Mouse (Mus musculus): Measurements from ENCODE around the gene Mast1.

Gene Mast1

GRCm38 (mm10) chr8:84936962-84937546, at the start of gene Mast1:
TSS of gene Mast1 (minus strand) at chr8:84937359.
- DNase-seq (ENCODE audit: low spot score): peak; percentile 33

DNA sequence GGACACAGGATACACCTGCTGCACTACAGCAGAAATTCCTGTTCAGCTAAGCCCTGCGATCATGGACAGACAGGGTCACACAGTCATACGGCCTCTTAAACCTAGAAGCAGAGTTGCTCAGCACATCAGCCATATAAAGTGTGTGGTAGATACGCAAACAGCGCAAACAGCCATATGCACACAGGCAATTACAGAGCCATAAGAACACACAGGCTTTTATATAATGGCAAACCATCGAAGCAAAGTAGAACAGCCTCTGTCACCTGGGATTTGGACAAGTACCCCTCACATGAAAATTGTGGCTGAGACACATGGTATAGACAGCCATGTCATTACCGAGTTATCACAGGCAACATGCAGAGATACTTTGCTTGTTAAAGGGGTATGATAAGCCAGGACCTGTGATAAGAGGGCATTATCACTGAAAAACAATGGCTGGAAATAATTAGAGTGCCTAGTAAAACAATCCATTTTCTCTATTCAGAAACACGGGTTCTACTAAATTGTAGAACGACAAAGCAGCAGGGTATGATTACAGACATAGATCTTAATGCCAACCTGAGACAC, 49.3 kb upstream of the Mast1 start:
- DNase-seq (ENCODE audit: low spot score): no peak

DNA sequence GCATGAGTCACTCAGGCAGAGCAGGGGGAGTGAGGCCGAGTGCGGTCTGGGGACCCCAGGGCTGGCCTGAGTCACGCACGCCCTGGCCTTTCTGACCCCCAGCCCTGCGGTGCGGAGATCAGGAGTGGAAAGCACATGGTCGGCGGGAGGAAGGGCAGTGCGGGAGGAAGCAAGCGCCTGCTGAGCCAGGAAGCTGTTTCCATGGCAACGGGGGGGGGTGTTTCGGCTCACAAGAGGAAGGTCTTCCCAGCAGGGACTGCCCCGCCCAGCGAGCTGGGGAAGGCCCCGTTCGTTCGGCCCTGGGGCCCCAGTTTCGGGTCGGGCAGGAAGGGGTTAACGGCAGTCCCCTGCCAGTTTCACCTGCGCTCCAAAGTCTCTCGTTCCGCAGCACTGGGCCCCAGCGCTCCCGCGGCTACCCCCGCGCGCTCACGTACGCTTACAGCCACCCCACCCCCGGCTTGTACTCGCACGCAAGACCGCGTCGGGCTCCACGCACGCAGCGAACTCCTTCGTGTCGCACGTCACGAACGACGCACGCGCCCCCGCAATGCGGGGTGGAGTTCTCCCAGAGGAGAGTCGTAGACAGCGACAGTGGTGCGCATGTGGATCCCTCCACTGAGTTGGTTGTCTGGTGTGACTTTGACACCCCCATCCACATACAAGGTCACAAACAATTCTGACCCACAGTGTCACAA, 48.7 kb upstream of the Mast1 start:
- DNase-seq (ENCODE audit: low spot score): no peak

DNA sequence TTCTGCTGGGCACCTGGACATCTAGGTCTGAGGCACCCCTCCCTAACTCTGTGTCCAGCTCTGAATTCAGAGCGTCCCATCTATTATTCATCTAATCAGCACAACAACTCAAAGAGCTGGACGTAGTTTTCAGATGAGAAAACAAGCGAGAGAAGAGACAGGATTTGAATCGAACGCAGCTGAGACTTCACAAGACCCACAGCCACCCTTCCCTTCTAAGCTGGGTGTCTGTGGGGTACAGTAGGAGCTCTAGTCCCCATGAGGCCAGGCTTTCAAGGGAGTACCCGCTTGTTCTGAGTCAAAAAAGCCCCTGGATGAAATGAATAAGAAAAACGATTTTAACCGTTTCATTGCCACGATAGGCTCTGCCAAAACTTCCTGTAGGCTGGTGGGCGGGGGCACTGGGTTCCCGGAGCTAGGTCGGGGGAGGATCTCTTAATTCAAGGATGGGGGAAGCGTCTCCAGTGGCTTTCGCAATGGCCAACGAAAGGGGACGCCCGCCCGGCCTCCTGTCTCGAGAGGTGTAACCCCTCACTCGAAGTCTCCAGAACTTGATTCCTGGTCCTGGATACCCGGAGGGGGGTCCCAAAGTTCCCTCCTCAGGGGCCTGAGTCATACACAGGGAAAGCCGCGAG, 48.0 kb upstream of the Mast1 start:
- DNase-seq (ENCODE audit: low spot score): no peak

DNA sequence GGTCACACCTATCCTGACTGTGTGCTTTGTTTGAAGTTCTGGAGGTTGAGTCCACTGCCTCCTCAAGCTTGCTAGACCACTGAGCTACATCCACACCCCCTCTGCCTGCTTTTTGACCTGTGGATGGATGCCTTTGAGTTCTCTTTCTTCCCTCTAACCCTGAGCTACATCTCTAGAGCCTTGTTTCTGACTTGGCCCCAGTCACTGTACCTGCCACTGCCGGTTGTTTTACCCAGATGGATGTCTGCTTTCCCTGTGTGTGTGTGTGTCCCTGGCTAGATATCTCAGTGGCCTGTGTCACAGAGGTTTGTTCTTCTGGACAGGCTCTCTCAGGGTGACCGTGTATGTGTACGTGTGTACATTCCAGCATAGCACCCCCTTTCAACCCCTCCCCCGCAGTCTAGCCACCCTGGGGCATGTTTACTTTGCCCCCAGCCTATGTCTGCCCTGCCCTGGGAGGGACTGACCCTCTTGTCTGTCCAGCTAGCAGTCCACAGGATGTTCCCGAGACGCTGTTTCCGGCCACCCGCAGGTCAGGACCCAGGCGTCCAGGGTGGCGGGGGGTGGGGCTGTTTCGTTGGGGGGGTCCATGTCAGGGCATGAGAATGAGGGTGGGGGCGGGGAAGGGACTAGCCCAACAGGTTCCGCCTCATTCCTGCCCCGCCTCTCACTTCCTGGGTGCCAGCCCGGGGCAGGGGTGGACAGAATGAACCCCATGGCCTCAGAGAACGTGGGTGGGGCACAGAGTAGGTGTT, 47.3 kb upstream of the Mast1 start:
- no peak for DNase-seq (ENCODE audit: low spot score)

GRCm38 (mm10) chr8:84982499-84983011, 45.4 kb upstream of the Mast1 start:
- no peak for DNase-seq (ENCODE audit: low spot score)

GRCm38 (mm10) chr8:84981644-84982498, 44.7 kb upstream of the Mast1 start:
- no peak for DNase-seq (ENCODE audit: low spot score)

DNA sequence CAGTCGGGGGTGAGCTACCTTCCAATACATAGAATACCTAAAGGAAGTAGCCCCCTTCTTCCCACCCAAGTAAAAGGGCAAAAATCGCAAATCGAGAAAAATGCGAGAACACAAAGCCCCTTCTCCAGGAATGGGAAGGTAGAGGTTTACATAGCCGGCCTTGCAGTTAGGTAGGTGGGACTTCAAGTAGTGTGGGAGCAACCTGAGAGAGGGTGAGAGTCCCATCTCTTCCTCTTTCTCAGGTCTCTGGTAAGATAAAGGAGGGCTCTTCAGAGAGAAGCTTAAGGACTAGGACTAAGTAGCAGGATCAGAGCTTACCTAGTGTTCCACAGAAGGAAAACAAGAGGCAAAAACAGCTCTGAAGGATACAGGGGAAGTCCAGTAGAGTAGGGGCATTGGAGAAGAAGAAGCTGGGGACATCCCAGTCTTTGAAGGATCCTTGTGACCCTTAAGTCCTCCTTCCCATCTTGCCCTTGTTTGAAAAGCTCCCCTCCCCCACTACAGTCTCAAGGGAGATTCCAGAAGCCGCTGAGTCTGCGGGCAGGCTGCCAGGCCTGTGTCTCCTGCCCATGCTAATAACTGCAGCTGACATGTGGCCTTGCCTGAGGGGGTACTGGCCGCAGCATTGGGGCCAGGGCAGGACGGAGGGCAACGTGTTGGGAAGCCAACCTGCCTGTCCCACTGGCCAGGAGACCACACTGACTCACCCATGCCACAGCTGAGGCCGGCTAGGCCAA, 43.6 kb upstream of the Mast1 start:
- DNase-seq (ENCODE audit: low spot score): no peak

DNA sequence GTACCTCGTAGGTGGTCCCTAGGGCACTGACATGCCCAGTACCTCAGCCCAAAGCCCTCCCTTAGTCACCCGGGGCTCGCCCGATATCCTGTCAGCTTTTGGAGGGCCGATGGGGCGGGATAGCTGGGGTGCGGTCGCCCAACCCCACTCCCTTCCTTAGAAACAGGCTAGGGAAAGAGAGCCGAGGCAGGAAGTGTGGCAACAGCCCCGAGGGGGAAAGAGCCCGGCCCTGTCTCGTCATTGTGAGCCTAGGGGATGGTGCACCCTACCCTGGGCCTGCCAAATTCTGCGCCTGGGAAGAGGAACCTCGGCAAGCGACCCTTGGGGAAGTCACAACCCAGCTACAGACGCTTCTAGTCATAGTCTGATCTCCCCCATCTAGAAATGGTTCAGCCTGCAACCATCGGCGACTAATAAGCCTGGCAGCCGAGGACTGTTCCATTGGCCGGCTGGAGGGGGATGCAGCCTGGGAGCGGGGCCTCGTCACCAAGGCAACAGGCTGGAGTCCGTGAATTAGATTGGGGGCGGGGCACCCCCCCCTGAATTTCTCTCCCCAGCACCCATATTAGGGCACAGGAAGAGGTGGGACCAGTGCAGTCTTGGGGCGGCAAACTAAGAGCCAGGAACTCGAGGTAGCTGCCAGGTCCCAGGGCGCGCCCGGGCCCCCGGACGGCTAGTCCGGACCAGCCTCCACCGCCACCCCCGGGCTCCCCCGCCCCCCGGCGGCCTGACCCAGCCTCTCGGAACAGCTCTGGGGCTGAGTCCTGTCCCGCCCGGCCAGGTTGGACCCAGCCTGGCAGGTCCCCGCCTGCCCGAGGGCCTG, 42.7 kb upstream of the Mast1 start:
- DNase-seq (ENCODE audit: low spot score): peak; percentile 79

DNA sequence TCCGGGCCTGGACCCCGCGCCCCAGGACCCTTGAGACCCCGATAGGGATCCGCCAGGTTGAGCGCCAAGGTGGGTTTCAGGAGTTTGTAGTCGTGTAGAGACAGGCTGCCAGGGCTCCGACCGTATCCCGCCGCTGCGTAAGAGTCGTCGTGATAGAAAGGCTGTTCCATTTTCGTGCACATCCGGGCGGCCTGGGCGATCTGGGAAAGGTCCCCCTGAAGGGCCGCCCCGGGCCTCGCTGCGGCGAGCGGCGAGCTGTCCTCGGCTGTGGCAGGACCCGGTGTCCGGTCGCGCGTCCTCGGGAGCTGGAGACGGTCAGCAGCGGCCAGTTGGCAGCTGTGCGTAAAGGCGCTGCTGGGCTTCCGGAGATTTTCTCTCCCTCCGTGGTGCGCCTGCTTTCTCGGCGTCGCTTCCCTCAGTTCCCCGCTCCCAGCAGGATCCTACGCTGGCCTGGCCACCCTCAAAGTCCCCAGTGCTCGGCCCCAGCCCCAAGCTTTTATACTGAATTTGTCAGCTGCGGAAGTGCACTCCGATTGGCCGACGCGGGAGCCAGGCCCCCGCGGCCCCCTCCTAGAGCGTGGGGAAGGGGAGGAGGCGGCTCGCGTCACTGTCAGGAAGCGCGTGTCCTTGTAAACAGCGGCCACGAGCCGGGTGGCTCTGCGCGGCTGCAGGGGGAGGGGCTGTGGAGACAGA, 41.2 kb upstream of the Mast1 start, which contains the start of gene Junb:
Junb (minus strand) TSS at position 471 of the 693 bp plus-strand sequence.
- DNase-seq (ENCODE audit: low spot score): peak; percentile 82

GRCm38 (mm10) chr8:84977435-84978247, 40.5 kb upstream of the Mast1 start:
- no peak for DNase-seq (ENCODE audit: low spot score)

DNA sequence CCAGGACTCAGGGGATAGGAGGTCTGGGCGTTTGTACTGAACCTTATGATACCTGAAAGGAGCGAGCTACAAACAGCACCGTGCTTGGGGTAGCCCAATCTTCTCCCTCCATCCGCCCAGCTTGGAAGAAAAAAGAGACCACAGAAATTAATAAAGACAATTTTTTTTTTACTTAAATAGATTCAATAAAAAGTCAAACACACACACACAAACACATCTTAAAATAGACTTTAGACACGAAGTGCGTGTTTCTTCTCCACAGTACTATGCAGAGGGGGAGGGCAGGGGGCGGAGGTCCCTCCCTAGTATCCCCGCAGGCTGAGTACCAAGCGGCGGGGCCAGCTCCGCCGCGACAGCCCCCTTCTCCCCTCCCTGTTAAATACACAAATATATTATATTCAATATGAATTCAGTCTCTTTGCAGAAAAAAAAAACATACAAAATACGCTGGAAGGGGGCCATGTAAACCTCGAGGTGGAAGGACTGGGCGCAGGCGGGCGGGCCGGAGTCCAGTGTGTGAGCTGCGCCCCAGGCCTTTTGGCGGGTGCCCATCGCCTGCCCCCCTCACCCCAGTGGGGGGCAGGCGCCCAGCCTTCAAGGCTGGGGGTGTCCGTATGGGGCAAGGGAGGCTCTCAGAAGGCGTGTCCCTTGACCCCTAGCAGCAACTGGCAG, 39.7 kb upstream of the Mast1 start:
- no peak for DNase-seq (ENCODE audit: low spot score)

- DNase-seq (ENCODE audit: low spot score): peak; percentile 90
Measured at GRCm38 (mm10) chr8:84976031-84976762, 39.0 kb upstream of the Mast1 start.

GRCm38 (mm10) chr8:84975434-84975833, 38.3 kb upstream of the Mast1 start:
- no peak for DNase-seq (ENCODE audit: low spot score)

GRCm38 (mm10) chr8:84974543-84975142, 37.5 kb upstream of the Mast1 start:
- DNase-seq (ENCODE audit: low spot score): no peak

GRCm38 (mm10) chr8:84973803-84974542, 36.8 kb upstream of the Mast1 start:
- no peak for DNase-seq (ENCODE audit: low spot score)

All from ovary, postnatal 14 days (tissue).